Mouse (Mus musculus) thymus, adult 18-20 months (tissue): ENCODE measurements around the gene Vmn2r32.
"Not testable (repeated sequence)": the region's sequence is repeated elsewhere in the genome, so short reads cannot be mapped to it uniquely, and the experiment has no call there.

Experiments
- DNase-seq, 2 experiments: peaks; one replicate each; pipeline ENCODE4 v3.0.0; 2022; ENCODE audit warnings: mixed read lengths in 2 of 2

Vmn2r32 gene

GRCm38 (mm10) chr7:7479918-7480317 lies at the start of gene Vmn2r32:
Gene Vmn2r32, minus strand, starts transcription at chr7:7480018.
- not testable (repeated sequence) for DNase-seq
